Mouse (Mus musculus) adrenal gland (tissue): ENCODE results near the gene Misp.

ENCODE experiments used
- intact Hi-C: fragments of 180-260 bp; cut with DNase I; formaldehyde crosslinking; loops from one replicate; pipeline ENCODE4 v1.15.1; 2025

Misp gene

DNA sequence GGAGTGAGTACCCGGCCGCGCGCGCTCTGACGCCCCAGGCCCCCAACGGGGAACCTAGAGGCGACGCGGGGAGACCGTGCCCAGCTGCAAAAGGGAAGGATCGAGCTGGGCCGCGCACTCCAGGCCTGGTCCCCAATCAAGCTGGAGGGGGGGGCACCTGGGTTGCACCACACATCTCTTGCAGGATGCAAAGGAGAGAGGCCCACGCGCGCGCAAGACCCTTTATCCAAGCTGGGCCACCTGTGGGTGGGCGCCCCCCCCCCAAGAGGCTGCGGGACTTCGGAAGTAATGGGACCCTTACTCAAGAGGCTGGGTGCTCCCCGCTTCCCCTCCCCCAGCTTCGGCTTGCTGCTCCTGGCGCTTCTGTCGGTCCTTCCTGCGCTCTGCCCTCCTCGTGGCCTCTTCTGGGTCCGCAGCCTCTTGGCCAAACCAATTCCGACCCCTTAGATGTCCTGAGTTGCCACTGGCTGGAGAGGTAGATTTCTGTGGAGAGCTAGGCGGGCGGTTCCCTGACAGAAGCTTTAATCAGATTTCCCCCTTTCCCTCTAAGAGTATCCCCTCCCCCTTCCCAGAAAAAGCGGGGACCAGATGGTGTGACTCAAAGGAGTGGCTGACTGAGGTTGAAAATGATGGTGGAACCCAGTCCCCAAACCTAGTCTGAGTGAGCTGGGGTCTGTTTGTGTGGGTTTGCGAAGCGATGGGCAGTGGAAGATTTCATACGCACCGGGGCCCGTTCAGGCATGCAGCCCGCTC, 26.9 kb upstream of the Misp start:
- intact Hi-C loops, result loop anchor here (1.0 kb wide), 1 partner anchor 17 kb away; no protein-coding TSS in a partner anchor

DNA sequence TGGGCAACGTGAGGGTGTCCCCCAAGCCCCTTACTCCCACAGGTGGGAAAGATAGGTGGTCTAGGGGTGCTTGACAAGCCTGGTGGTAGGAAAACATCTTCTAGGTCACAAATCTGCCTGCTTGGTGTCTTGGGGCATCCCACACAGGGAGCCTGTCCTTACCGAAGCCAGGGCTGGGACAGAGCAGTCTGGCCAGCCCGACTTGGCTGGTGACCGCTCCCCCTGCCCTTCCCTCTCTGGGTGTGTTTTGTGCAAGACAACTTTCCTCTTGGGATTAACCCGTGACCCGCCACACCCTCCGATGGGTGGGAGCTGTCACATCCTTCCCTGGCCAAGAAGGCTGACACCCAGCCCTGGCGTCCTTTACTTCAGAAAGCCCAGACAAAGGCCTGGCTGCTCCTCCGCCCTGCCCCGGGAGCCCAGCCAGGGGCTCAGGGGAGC, 26.3 kb upstream of the Misp start:
- intact Hi-C loops, result no loop called here

DNA sequence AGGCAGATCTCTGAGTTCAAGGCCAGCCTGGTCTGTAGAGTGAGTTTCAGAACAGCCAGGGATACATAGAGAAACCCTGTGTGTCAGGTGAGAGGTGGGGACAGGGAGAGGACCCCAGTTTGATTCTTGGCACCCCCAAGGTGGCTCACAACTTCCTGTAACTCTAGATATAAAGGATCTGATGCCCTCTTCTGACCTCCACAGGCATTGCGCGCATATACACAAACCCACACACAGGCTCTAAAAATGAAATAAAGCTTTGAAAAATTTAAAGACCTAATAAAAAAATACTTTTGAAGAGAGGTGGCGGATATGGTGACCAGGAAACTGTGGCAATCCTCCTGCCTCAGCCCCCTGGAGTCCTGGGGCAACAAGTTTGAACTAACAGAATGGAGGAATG, 24.9 kb upstream of the Misp start:
- intact Hi-C loops, result no loop called here

DNA sequence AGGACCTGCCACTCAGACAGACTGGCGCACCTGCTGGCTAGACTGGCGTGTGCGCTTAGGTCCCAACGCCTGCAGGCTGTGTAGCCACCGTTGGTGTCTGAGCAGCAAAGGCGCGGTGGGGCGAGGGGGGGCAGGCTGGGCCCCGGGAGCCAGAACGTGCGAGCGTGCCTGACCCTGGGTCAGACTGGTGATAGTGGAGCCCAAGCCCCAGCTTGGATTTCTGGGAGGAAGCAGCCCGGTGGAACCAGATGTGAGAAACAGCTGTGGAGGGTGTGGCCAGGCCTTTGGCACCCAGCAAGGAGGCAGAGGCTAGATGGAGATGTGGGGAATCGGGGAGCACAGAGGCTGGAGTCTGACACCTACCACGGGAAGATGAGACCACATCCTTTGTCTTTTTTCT, 23.5 kb upstream of the Misp start:
- intact Hi-C loops, result no loop called here

DNA sequence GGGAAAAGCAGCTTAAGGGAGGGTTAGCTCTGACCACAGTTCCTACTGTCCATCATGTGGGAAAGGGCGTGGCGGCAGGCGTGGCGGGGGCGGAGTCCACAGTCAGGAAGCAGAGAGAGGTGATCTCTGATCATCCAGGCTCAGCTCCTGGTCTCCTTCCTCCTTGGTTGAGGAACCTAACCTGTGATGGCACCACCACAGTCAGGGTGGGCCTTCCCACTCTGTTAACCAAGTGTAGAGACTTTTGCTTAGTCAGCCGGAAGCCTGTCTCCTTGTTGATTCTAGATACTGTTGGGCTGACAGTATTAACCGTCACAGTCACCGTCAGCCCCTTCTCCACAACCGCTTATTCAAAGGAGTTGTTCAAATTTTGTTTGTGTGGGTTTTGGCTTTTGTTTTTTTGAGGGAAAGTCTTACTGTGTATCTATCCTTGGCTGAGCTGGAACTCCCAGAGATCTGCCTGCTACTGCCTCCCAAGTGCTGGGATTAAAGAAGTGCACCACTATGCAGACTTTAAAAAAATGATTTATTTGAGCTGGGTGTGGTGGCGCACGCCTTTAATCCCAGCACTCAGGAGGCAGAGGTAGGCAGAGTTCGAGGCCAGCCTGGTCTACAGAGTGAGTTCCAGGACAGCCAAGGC, 22.4 kb upstream of the Misp start:
- intact Hi-C loops, result no loop called here

DNA sequence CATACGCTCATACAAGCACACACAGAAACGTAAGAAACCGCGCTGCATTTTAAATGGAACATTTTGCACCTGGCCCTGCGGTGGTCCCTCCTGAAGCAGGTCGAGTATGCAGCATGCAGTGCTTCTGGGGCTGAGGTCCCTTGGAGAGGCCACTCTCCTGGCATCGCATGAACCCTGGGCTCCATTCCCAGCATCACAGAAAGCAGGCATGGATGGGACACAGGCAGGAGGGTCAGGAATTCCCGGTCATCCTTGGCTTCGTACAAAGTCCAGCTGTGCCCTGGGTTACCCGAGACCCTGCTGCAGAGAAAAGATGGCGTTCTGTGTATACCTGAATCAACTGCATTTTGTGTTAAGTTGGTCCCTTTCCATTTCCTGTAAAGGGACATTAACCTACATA, 20.3 kb upstream of the Misp start:
- intact Hi-C loops, result no loop called here

DNA sequence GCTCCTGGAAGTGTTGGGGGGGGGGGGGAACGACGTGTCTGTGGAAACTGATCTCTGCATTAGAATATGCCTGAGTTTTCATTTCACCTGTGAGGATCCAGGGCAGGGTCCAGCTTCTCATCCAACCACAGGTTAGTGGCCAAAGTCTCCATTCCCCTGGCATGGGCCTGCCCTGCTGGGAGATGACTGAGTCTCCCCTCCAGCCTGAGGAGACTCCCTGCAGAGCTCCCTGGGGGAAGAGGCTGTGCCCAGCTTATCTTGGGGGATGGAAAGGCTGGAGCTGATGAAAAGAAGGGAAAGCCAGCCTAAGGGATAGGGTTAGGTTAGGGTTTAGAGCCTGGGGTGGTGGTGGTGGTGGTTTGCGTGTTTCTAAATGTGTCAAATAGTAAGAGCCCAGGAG, 19.0 kb upstream of the Misp start:
- intact Hi-C loops, result no loop called here

DNA sequence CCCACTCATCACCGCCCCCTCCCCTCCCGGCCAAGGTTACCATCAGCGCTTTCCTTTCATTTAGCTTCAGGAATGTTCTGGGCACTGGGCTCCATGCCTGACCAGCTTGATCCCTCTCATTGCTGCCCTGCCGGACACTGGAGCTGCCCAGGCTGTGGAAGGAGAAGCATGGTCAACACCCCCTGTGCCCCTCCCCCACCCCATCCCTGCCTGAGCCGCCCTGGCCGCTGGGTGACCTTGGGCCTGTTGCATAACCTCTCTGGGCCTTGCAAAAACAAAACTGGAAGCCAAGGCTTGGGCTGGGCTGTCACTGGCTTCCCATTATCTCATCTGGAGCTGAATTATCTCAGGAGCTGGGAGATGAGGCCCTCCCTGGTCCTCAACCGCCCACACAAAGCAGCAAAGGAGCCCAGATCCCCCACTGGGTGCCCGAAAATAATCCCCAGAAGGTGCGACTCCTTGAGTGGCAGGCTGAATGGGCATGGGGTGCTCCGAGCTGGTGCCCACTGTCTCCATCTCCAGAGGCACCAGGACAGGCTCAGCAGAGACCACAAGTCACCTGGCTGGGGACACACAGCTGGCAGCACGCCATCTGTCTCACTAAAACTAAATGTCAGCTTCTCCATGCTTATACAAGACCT, 18.3 kb upstream of the Misp start:
- intact Hi-C loops, result no loop called here

DNA sequence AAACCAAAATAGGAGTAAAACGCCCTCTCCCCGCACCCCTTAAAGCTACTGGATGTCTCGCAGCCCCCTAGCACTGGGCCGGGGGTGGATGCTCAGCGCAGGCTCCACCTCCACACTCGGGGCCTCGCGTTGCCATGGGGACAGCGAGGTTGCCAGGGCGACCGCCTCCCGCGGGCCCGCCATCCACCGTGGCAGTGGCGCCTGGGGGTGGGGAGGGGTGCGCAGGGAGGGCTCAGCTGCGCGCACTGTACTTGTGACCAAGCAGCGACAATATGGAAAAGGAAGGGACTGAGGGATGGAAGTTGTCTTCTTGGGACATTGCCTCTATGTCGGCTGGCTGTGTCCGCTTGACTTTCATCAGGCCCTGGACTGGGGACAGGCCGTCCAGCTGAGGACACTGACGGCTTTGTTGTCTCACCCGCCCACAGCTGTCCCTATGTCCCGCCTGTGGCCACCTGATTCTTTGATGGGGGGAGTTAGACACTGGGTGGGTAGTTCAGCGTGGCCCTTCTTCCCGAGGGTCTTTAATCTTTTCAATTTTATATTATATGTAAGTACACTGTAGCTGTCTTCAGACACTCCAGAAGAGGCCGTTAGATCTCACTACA, 17.0 kb upstream of the Misp start:
- intact Hi-C loops, result no loop called here

DNA sequence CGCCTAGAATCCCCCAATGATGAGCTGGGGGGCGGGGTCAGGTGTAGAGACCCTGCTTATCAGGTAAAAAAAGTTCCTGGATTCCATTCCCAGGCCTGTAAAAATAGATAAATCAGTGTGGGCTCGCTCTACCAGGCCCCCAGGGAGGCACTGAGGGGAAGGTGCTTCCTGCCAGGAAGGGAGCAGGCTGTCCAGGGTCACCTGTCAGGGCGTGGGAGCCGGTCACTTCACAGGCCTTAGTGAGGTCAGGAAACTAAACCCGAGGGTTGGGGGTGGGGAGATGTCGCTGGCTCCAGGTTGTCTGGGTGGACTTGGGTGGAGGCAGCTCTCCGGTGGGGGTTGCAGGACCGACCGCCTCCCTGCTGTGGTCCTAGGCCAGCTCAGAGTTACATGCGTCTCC, 15.2 kb upstream of the Misp start:
- intact Hi-C loops, result no loop called here

DNA sequence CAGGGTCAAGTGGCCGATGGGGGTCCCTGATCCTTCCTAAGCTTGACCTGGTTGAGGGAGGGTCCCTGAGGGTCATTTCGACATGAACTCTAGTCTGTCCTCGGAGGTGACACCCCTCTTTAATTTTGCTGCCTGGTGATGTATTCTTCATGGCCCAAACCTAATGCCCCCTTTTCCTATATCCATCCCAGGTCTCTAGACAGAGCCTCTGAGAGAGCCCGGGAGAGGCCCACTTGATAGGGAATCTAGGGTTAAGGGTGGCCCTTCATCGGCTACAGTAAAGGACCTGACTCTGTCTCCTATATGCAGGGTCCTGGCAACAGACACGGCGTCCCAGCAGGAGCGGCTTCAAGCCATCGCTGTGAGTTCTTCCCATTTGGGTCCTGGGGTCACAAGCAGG, 14.5 kb upstream of the Misp start:
- intact Hi-C loops, result no loop called here

DNA sequence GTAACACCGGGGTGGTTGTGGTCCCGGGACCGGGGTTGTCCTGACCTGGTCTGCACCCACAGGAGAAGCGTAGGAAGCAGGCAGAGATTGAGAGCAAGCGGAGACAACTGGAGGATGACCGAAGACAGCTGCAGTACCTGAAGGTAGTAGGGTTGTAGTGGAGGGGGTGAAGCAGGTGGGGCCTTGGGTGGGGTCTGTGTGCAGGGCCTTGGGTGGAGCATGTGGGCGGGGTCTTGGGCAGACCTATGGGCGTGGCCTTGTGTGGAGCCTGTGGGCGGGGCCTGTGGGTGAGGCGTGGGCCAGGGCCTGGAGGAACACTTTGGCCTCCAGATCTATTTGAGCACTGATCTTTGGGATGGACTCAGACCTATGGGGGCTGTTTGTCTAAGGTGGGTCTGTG, 13.8 kb upstream of the Misp start:
- intact Hi-C loops, result no loop called here

DNA sequence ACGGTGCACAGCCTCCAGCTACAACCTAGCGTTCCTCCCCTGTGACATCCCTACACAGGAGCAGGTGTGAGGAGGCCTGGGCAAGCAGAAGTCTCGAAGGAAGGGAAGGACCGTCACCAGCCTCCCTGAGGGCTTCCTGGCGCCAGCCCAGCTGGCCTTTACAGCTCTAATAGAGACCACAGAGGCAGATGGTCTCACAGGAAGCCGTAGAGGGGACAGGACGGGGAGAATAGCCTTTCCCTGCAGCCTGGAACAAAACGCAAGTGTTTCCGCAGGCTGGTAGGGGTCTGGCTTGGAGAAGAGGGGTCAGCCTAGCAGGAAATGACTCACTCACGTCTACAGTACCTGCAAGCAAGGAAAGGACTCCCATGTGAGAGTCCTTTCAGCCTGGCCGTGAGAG, 13.0 kb upstream of the Misp start:
- intact Hi-C loops, result no loop called here

DNA sequence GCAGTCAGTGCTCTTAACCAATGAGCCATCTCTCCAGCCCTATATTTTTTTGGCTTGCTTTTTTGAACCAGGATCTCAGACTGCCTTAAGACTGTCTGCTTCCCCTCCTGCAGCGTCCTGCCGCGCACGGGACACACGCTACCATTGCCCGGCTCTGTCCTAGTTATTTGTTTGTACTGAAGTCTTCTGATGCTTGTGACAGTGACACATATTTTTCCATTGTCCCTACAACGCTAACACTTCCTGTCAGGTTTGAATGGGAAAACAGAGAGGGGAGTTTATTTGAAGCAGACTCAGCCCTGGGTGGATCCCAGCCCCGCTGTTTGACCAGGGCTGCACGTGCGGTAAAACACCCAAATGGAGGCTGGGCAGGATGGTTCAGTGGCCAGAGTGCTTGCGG, 12.1 kb upstream of the Misp start:
- intact Hi-C loops, result no loop called here

DNA sequence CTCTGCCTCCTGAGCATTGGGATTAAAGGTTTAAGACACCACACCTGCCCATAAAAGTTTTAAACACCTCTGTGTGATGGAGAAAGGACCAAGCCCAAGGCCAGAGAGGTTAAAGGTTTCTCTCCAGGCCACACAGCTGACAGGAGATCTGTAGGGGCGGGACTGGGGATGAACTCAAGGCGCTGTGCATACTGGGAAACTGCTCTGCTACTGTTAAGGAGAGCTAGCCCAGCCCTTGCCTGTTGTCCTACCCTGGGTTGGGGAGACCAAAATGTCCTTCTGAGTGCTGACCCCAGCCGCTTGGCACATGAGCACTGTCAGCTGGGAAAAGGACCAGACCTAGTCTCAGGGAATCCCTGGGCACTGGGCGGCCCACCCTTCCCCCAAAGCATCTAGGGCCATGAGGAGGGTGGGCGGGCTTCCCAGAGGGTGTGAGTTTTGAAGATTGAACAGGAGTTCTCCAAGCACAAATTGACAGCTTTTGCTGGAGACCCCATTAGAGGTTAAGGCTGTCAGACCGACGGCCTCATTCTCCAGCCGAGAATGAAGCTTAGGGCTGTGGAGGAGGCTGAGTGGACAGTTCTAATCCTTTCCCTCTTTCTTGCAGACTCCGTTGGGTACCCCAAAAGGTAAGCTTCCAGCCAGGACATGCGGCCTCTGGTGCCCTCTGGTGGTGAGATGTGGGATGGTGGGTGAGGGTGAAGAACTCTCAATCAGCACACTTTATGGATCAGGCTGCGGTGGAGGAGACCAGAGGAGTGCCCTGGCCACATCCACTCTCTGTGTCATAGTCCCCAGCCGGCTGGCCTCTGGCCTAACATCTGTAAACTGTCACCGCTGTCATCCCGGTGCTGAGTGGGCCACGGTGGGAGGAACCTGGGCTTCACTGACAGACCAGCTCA, 8.8 kb upstream of the Misp start:
- intact Hi-C loops, result loop anchor here (1.0 to 5.0 kb wide), 2 partner anchors 19 to 40 kb away; partner anchors contain the start of gene Palm

DNA sequence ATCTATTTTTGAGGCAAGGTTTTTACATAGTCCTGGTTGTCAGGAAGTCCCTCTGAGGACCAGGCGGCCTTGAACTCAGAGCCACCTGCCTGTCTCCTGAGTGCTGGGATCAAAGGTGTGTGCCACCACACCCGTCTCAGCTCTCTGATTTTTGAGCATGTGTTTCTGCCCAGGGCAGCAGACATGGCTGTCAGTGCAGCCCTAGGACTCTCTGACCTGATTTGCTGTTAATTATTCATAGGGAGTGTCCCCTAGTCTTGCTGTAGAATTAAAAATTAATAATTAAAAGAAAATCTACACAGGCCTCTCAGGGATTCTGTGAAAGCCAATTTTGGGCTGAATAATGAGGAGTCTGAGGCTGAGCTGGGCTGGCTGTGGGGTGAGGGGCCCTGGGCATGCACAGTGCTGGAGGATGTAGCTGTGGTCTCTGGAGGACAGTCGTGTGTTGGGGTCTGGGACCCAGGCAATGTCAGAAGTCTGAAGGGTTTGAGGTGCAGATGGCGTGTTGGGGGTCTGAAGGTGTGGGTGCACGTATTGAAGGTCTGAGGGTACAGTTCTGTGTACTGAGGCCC, 6.4 kb upstream of the Misp start:
- intact Hi-C loops, result loop anchor here (5.0 kb wide), 1 partner anchor 42 kb away; no protein-coding TSS in a partner anchor

DNA sequence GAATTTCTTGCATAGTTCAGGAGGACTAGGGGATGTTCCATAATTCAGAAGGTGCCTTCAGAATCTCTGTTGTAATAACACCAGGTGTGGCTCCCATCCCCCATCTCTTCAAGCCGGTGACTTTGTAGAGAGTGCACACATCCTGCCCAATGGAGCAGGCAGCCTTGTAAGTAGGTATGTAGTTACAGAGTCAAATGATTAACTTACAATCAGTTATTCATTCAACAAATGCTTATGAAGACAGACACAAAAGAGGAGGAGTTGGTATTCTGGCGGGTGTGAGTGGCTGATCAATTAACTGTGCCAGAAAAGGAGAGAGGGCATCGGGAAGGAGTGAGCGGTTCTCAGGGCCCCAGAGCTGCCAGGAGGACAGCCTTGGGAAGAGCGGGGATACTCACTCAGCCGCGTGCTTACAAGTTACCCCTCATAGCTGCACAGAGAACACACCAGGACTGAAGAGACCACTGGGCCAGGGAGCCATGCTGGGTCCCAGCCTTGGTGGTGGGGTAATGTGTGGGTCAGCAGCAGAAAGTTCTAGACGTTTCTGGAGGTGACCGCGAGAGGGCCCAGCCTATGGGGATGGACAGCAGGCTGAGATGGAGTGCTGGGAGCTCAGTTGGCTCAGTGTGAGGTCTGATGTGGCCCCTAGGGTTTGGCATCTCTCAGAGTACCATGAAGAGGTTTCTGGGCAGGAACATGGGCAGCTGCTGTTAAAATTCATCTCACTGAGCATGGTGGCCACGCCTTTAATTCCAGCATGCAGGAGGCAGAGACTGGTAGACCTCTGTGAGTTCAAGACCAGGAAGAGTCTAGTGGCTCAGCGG, 4.9 kb upstream of the Misp start:
- intact Hi-C loops, result no loop called here

DNA sequence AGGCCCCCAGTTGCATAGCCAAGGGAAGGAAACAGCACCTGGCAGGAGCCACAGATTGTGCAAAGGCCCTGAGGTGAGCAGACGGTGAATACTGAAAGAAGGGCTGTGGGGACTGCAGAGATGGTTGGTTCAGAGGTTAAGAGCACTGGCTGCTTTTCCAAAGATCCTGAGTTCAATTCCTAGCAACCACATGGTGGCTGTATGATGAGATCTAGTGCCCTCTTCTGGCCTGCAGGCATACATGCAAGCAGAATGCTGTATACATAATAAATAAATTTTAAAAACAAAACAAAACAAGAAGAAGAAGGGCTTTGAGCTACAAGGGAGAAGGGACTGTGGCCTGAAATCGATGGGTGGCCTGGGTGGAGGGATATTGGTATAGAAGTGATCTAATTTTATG, 3.7 kb upstream of the Misp start:
- intact Hi-C loops, result no loop called here

DNA sequence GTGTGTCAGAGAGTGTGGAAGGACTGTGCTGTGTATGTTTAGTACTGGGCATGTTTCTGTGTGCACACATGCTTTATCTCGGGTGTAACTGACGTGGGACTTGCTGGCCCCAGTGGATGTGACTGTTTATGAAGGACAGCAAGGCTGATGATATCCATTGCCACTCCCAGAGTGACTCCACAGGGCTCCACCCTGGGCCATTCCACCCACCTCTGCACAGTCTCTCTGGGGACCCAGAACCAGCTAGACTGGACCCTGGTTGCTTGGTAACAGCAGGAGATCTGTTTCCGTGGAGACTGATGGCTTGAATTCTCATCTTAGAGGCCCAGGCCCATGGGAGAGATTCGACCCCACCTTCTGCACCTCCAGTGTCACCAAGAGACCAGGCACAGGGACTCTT, 2.6 kb upstream of the Misp start:
- intact Hi-C loops, result no loop called here

DNA sequence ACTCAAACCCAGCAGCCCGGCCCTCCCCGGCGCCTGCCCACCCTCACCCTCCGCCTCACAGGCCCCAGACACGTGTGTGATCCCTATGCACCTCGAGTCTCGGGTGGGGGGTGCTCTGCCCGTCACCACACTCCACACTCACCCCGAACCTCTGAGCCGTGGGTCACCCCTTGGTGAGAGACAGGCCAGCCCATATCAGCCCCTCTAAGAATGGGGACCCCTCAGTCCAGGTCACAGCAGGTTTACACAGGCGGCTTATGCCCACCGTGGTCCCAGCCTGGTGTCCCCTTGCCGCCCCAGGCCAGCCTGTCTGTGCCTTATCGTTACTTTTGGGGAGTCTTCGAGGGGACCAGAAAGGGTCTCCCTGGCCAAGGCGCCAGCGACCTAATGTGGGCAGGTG, 1.2 kb upstream of the Misp start:
- intact Hi-C loops, result loop anchor here (5.0 kb wide), 1 partner anchor 37 kb away; no protein-coding TSS in a partner anchor
